Mouse (Mus musculus) forebrain, embryonic 11.5 days (tissue): ENCODE data around the gene Nr1h3. TPM values are rescaled to one million over a fixed set of nuclear protein-coding genes. Genes with fewer than 3 reads are reported as not detected.

Experiments
- ATAC-seq: fragments of 200-750 bp; cut with Nextera tagmentation; replicated peaks from 2 replicates; pipeline ENCODE4 v1.8.0; 2017; ENCODE audit warnings: moderate TSS enrichment; ENCODE audit not compliant: low FRiP score
- DNase-seq: peaks from one replicate; pipeline ENCODE4 v3.0.0-alpha.2; 2017; ENCODE audit warnings: low spot score
- H3K27ac ChIP-seq: fragments of 300-500 bp; sonication (generic); 2 replicates; pipeline ENCODE4 v1.5.1; 2014; ENCODE audit warnings: low read depth, low read length
- H3K27me3 ChIP-seq: fragments of 300-500 bp; sonication (generic); 2 replicates; pipeline ENCODE4 v1.6.1; 2014; ENCODE audit warnings: mild to moderate bottlenecking, low read length, mixed read lengths; ENCODE audit not compliant: control insufficient read depth, insufficient read depth
- H3K36me3 ChIP-seq: fragments of 300-500 bp; sonication (generic); 2 replicates; pipeline ENCODE4 v1.6.1; 2014; ENCODE audit warnings: mild to moderate bottlenecking, low read length, moderate library complexity, mixed read lengths; ENCODE audit not compliant: control insufficient read depth, insufficient read depth
- H3K4me1 ChIP-seq: fragments of 300-500 bp; sonication (generic); replicated peaks from 2 replicates; pipeline ENCODE4 v1.6.1; 2014; ENCODE audit warnings: low read length, mixed read lengths; ENCODE audit not compliant: control insufficient read depth, insufficient read depth
- H3K4me2 ChIP-seq: fragments of 300-500 bp; sonication (generic); 2 replicates; pipeline ENCODE4 v1.6.1; 2014; ENCODE audit warnings: low read depth, mild to moderate bottlenecking, low read length, moderate library complexity, mixed read lengths; ENCODE audit not compliant: severe bottlenecking
- H3K4me3 ChIP-seq: fragments of 300-500 bp; sonication (generic); 2 replicates; pipeline ENCODE4 v1.5.1; 2014; ENCODE audit warnings: low read depth, low read length
- H3K9ac ChIP-seq: fragments of 300-500 bp; sonication (generic); 2 replicates; pipeline ENCODE4 v1.6.1; 2014; ENCODE audit warnings: low read length
- H3K9me3 ChIP-seq: fragments of 300-500 bp; sonication (generic); 2 replicates; pipeline ENCODE4 v1.6.1; 2016; ENCODE audit warnings: low read length, mixed read lengths; ENCODE audit not compliant: control insufficient read depth
- WGBS: fragments of 180-500 bp; shearing (Covaris S2); extraction: QIAGEN DNeasy Blood & Tissue Kit; methylation state at CpG from one replicate; pipeline ENCODE4 v1.1.7; 2014; 5-methylcytosine and 5-hydroxymethylcytosine counted together
- polyA plus RNA-seq: library from polyadenylated mRNA; unstranded; fragments of >200 nt; fragmentation: Nextera tagmentation; extraction: Ambion mirVana; gene quantifications from 2 replicates; pipeline ENCODE4 v1.2.1, GENCODE M21; 2014

Gene Nr1h3
- polyA plus RNA-seq, 1 experiment from 2014 or later, result 2.0 TPM

- Histone ChIP-seq H3K36me3 (no peaks in the 10 kb centered on the region), H3K9me3 (no peaks in the 10 kb centered on the region), H3K9ac (peak overlapping the region; percentile 51), H3K4me2 (peak overlapping the region; percentile 48), H3K4me3 (peak overlapping the region; percentile 16), H3K27me3 (no peaks in the 10 kb centered on the region), H3K27ac (no peak overlapping the region), H3K4me1 (peaks cover 4% of the 10 kb centered on the region)
- peak; percentile 87 for ATAC-seq
- DNase-seq, result peak; percentile 78
- 1% methylated on average over 26 of the region's 27 CpGs for WGBS
Measured at GRCm38 (mm10) chr2:91194624-91195332, 7.9 kb downstream of the Nr1h3 start.

- H3K4me1 ChIP-seq, result peaks cover 4% of the 10 kb centered on the region
- H3K4me2 ChIP-seq, result no peak overlapping the region
- no peak overlapping the region for H3K27ac ChIP-seq
- H3K4me3 ChIP-seq, result no peak overlapping the region
- no peaks in the 10 kb centered on the region for H3K36me3 ChIP-seq
- no peaks in the 10 kb centered on the region for H3K27me3 ChIP-seq
- DNase-seq (no peak), ATAC-seq (no peak)
- no peaks in the 10 kb centered on the region for H3K9me3 ChIP-seq
- no peak overlapping the region for H3K9ac ChIP-seq
- WGBS, result 91% methylated on average over 16 of the region's 16 CpGs
Measured at GRCm38 (mm10) chr2:91190501-91190900, 12.1 kb downstream of the Nr1h3 start.

GRCm38 (mm10) chr2:91187431-91187830 is 15.2 kb downstream of the Nr1h3 start:
- Histone ChIP-seq H3K36me3 (no peaks in the 10 kb centered on the region), H3K27ac (no peak overlapping the region), H3K27me3 (no peaks in the 10 kb centered on the region), H3K4me1 (no peaks in the 10 kb centered on the region), H3K4me3 (no peak overlapping the region), H3K4me2 (no peak overlapping the region), H3K9ac (no peak overlapping the region), H3K9me3 (no peaks in the 10 kb centered on the region)
- WGBS, result 72% methylated on average over 4 of the region's 4 CpGs
- no peak for ATAC-seq
- no peak for DNase-seq

GRCm38 (mm10) chr2:91186208-91186607 is 16.4 kb downstream of the Nr1h3 start:
- no peaks in the 10 kb centered on the region for H3K9me3 ChIP-seq
- H3K27me3 ChIP-seq, result no peaks in the 10 kb centered on the region
- peaks cover 7% of the 10 kb centered on the region; the same call in 1 of the 2 replicates for H3K4me1 ChIP-seq
- H3K4me3 ChIP-seq, result no peak overlapping the region
- 90% methylated on average over 1 of the region's 1 CpGs for WGBS
- no peak overlapping the region for H3K4me2 ChIP-seq
- DNase-seq (no peak), ATAC-seq (no peak)
- no peak overlapping the region for H3K27ac ChIP-seq
- H3K9ac ChIP-seq, result no peak overlapping the region
- H3K36me3 ChIP-seq, result no peaks in the 10 kb centered on the region

DNA sequence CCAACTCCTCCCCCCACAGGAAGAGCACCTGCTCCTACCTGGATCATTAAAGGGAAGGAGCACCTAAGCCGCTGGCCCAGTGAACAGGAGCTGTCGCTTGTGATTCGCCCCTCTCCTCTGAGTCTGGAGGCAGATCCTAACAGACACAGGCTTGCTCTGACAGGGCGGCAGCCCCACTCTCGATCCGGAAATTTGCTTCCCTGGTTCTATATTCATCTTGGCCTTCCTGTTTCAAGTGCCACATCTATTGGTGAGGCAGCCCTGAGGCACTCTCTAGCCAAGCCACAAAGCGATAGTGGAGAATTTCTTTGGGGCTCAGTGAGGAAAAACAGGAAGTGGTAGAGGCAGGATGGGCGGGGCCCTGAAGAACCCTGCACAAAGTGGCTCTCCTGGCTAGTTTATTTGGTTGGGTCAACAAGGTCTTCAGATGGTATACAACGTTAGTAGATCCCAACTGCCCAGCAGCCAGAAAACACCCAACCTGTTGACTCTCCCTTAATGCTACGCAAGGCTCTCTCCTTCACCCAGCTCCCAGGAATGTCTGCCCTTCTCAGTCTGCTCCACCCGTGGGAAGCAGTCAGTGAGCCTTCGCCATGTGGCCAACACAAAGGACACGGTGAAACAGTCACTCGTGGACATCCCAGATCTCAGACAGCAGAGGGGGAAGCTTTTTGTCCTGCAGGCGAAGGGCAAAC is 18.8 kb downstream of the Nr1h3 start, which contains the start of gene Madd:
Madd (minus strand) TSS at position 127 of the 695 bp plus-strand sequence.
- Histone ChIP-seq H3K27me3 (no peaks in the 10 kb centered on the region), H3K4me1 (peaks cover 7% of the 10 kb centered on the region; the same call in 1 of the 2 replicates), H3K4me2 (peak within 1 kb of the TSS; percentile 80), H3K27ac (peak within 1 kb of the TSS; percentile 70), H3K4me3 (peak within 1 kb of the TSS; percentile 91), H3K9ac (peak within 1 kb of the TSS; percentile 79), H3K36me3 (no peaks in the 10 kb centered on the region), H3K9me3 (no peaks in the 10 kb centered on the region)
- 67% methylated on average over 15 of the region's 15 CpGs for WGBS
- no peak for DNase-seq
- ATAC-seq, result no peak

DNA sequence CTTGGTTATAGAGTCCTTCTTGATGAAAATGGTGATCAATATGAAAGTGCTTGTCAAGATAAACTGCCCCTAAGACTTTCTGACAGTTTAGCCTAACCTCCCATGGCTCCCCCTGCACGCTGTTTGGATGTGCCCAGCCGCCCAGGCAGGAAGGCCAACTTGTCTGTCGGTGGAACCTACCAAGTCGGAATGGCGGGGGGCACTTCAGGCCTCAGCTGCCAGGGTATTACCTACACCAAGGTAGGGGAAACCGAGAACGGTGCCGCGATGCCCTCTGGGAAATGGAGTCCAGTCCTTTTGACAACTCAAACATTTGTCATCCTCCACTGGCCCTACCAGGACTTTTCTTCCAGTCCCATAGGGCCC is 19.5 kb downstream of the Nr1h3 start:
- H3K9ac ChIP-seq, result peak overlapping the region; percentile 79
- H3K9me3 ChIP-seq, result no peaks in the 10 kb centered on the region
- H3K27ac ChIP-seq, result peak overlapping the region; percentile 70; the same call in 1 of the 2 replicates
- H3K36me3 ChIP-seq, result no peaks in the 10 kb centered on the region
- H3K4me2 ChIP-seq, result peak overlapping the region; percentile 80
- peak; percentile 97 for DNase-seq
- H3K4me3 ChIP-seq, result peak overlapping the region; percentile 91
- H3K27me3 ChIP-seq, result no peaks in the 10 kb centered on the region
- WGBS, result 0% methylated on average over 9 of the region's 9 CpGs
- peak; percentile 95 for ATAC-seq
- peaks cover 7% of the 10 kb centered on the region; the same call in 1 of the 2 replicates for H3K4me1 ChIP-seq

DNA sequence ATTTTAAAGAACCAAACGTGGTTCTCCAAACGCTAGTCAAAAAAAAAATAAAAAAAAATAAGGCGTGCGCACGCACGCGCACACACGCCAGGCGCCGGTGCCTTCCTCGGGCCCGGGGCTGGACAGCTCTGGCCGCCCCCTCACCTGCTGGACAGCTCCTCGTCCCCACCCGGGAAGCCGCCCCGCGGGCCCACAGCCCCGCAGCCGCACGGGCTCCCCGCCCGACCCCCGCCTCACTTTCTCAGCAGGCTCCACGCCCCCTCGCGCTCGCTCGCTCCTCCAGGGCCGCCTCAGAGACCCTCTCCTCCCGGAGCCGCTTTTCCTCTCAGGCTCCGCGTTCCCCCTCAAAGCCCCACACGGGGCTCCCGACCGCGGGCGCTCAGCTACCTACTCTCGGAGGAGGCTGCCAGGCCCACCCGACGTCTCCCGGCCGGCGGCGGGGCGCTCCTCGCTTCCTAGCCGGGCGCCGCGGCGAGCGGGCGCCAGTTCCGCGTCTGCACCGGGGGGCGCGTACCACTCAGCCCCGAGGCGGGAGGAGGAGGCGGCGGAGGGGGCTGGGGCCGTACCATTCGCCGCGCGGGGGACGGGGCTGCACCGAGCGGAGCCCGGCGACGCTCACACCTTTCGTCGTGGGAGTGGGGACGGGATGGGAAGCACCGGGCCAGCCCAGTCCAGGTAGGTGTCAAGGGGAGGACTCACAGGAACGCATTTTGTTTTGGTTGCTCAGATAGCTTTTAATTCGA is 20.1 kb downstream of the Nr1h3 start:
- WGBS, result under 1% methylated on average over 71 of the region's 81 CpGs
- Histone ChIP-seq H3K9me3 (no peaks in the 10 kb centered on the region), H3K36me3 (no peaks in the 10 kb centered on the region), H3K27ac (peak overlapping the region; percentile 70), H3K4me3 (peak overlapping the region; percentile 91), H3K4me1 (peaks cover 7% of the 10 kb centered on the region; the same call in 1 of the 2 replicates), H3K9ac (peak overlapping the region; percentile 79), H3K27me3 (no peaks in the 10 kb centered on the region), H3K4me2 (peak overlapping the region; percentile 80)
- peak; percentile 94 for DNase-seq
- ATAC-seq, result peak; percentile 96

- H3K27ac ChIP-seq, result no peak overlapping the region
- H3K36me3 ChIP-seq, result no peaks in the 10 kb centered on the region
- H3K9me3 ChIP-seq, result no peaks in the 10 kb centered on the region
- peaks cover 7% of the 10 kb centered on the region; the same call in 1 of the 2 replicates for H3K4me1 ChIP-seq
- H3K27me3 ChIP-seq, result no peaks in the 10 kb centered on the region
- peak overlapping the region; percentile 79 for H3K9ac ChIP-seq
- peak overlapping the region; percentile 80 for H3K4me2 ChIP-seq
- DNase-seq, result no peak
- no peak for ATAC-seq
- 16% methylated on average over 8 of the region's 8 CpGs for WGBS
- H3K4me3 ChIP-seq, result peak overlapping the region; percentile 91
Measured at GRCm38 (mm10) chr2:91182016-91182404, 20.6 kb downstream of the Nr1h3 start.
